Mouse (Mus musculus) erythroblast, adult 5-6 weeks (primary cell): ENCODE measurements around the gene Mid2. TPM values are rescaled to one million over a fixed set of nuclear protein-coding genes. Genes with fewer than 3 reads are reported as not detected.
"Not testable (repeated sequence)": the region's sequence is repeated elsewhere in the genome, so short reads cannot be mapped to it uniquely, and the experiment has no call there.

Experiments
- ATAC-seq: replicated peaks from 2 replicates; pipeline ENCODE4 v1.8.0; 2016; ENCODE audit warnings: moderate number of reproducible peaks, mild to moderate bottlenecking, moderate TSS enrichment, inconsistent platforms; ENCODE audit not compliant: poor library complexity, low FRiP score, severe bottlenecking
- total RNA-seq, 2 experiments: library from RNA; stranded (forward) in 1 of 2; stranded (reverse) in 1 of 2; fragments of 150-400 nt in 1 of 2; fragments of 200-764, 138-1000 nt in 1 of 2; gene quantifications; 2 replicates each; pipeline versions ENCODE4 v1.2.3 to v1.2.4; 2015 to 2017; ENCODE audit warnings: low replicate concordance in 2 of 2

Gene Mid2
- not detected in 2 replicates for total RNA-seq (2015; ENCODE audit: low replicate concordance)
- 0.09 TPM in 1 of 2 replicates, not detected in the other for total RNA-seq (2017; ENCODE audit: low replicate concordance)

DNA sequence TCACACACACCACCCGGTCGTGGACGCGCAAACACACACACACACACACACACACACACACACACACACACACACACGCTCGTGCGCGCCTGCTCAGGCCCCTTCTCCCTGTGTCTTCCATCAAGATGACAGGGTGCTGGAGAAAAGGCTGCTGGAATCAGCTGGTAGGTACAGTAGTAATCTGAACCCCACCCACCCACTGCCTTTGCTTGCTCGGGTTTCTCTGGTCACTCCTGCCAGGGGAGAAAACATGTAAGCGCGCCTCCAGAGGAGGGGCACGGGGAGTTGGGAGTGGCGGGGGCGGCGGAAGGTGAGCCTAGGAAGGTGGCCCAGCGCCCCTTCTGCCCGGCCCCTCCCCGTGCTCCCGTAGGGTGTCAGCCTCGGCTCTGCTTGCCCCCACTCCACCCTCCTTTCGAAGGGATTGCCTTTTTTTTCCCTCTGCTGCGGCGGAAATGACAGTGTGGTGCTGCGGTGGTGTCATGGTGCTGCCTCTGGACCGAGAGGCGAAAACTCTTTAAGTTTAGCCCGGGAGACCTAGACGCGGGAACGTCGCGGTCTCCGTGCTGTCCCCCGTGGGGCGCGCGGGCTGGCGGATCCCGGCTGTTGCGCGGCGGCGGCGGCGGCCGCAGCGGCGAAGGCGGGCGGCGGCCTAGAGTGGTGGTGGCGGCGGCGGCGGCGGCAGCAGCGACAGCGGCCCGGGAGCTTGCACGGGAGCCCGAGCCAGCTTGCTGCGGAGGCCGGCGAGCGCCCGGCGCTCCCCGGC is at the start of gene Mid2:
TSS of gene Mid2 (plus strand) at position 121 of the 763 bp plus-strand sequence.
- ATAC-seq: no peak

- ATAC-seq: no peak
Measured at GRCm38 (mm10) chrX:140624875-140625594, 39.4 kb upstream of the Mid2 start.

DNA sequence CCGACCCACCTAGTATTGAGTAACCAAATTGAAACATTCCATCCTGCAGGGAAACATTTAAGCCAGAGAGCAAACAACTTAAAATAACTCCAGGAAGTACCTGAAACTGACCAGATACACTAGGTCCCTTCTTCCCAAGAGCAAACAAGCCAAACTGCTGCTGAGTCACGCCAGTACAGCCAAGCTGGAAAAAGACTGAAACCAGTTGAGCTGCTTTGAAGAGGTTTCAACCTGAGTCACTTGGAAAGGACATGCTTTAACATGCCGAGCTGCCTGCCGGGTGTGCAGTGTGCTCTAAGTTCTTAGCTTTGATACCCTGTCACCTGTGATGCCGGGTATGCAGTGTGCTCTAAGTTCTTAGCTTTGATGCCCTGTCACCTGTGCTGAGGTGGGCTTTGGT is 26.4 kb upstream of the Mid2 start:
- ATAC-seq: no peak

DNA sequence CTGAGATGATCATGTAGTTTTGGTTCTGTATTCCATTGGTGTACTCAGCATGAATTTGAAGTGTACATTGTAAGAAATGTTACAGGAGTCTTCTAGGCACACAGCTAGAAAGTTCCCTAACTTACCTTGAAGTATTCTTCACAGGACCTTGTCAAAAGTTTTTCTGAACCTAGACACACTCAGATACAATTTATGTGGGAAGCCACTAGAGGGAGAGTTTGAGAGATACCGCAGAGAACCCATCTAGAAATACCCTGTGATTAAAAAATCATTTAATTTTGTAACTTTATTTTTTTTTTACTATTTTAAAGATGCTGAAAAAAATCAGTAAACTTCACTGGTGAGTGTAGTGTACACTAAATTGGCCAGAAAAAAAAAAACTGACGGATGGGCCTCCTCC is 24.8 kb upstream of the Mid2 start:
- ATAC-seq: no peak

GRCm38 (mm10) chrX:140660731-140661130 is 3.7 kb upstream of the Mid2 start:
- no peak for ATAC-seq

DNA sequence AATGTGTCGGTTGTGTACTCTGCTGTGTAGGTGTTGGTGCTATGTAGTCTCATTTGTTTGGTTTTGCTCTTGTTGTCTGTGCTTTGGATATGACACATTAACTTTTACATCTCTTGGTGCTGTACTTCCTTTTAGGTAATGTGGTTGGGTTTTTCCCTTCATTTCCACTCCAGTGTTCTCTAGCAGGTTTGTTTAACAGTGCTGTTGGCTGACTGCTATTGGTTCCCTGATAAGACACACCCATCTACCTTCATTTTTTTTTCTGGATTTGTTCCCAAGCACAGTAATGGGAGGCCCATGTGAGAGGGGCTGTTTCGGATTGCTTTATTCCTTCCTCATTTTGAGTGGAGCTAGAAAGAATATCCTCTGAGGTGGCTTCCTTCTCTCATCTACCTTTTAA is 883 bp upstream of the Mid2 start:
- ATAC-seq: no peak

GRCm38 (mm10) chrX:140665242-140665810 is 927 bp downstream of the Mid2 start:
- no peak for ATAC-seq

GRCm38 (mm10) chrX:140675444-140675843 is 11.0 kb downstream of the Mid2 start:
- no peak for ATAC-seq

DNA sequence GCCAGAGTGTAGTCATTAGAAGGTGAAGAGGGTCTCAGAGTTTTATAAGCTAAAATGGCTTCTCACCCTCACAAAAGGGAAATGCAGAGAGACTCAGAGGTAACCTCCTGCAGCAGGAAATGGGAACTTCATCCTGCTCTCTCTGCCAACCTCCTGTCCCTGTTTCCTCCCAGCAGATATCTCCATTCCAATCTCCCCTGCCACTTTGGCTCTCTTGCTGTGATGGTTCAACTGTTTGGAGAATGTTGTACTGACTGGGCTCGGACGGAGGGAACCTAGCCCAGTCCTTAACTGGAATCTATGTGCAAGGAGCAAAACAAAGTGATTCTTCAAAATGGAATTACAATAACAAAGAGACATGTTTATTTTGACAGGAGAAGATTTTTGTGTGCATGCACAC is 23.9 kb downstream of the Mid2 start:
- ATAC-seq: no peak

- ATAC-seq: not testable (repeated sequence)
Measured at GRCm38 (mm10) chrX:140697872-140698463, 33.6 kb downstream of the Mid2 start.

GRCm38 (mm10) chrX:140703224-140703623 is 38.8 kb downstream of the Mid2 start:
- no peak for ATAC-seq

DNA sequence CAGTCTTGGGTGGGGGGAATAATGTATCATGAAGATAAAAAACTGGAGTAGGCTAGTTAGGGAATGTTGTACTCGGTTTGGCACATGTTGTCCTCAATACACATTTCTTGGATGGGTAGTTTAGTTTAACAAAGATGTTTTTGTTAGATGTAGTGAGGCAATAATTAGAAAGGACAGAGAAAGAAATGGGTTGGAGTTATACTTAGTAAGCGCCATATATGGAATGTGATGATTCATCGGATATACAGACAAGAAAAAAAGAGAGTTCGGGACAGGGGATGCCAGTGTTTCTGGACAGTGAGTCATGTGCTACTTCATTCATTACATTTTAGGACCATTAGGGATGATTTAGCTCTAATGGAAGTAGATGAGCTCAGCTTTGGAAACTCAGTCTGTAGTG is 41.7 kb downstream of the Mid2 start:
- ATAC-seq: no peak

DNA sequence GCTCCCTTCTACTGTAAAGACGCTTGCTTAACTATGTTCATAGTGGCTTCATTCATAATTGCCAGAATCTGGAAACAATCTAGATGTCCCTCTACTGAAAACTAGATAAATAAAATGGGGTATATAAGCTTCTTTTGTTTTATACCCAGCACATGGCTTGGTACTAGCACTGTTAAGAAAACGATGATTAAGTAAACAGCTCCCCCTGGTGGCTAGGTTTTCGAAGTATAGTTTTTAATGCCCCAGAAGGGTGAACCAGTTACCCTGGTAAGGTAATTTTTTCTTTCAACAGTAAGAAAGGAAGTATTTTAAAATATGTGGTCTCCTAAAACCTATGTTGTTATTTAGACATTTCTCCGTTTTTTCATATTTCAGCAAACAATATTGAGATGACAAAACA is 58.0 kb downstream of the Mid2 start:
- no peak for ATAC-seq

DNA sequence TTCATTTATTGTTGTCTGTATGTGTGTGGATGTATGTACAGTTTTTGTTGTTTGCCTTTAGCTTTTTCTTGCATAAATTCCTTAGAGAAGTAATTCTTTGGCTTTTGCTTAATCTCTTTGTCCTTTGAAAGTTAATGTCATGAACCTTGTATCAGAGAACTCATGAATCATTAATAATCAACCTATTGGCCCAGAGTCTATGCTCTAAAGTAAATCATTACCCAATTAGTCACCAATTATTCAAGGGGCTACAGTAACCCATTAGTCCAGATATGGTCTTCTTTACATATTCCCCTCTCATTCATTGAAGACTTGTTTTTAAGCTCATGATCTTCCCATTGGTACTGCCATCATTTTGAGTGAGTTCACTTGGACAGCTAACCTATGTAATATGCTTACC is 74.6 kb downstream of the Mid2 start:
- ATAC-seq: no peak

DNA sequence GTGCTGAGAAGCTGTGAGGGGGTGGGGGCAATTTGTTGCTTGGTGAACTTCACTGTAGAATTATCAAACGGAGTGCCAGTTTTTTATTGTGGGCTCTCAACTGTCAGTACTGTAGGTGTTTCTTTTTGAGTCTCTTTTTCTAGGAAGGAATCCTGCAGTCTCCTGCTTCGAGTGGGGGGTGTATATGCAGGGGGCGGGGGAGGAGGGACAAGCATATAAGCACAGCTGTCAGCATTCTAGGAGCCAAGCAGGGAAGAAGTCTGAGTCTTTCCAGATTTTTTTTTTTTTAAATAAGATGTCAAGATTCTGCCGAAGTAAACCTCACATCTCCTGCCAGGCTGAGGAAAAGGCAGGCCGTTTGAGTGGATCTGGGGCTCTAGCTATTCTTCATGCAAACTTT is 78.8 kb downstream of the Mid2 start:
- ATAC-seq: no peak

GRCm38 (mm10) chrX:140769794-140770193 is 105.4 kb downstream of the Mid2 start:
- ATAC-seq: no peak

DNA sequence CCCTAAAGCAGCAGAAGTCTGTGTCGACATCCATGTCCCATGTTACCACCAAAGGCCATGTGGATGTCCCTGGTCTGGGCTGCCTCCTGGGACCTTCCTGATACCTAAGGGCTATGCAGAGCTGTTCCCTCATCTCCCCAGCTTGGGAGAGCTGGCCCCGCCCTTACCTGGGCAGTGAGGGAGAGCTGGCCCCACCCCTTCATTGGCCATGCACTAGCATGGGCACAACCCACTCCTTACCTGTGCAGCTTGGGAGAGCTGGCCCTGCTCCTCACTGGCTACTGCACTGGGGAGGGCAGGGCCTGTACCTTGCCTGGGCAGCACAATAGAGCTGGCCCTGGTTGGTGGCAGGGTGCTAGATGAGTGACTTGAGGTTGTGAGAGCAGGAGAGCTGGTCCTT is 140.9 kb downstream of the Mid2 start:
- no peak for ATAC-seq

DNA sequence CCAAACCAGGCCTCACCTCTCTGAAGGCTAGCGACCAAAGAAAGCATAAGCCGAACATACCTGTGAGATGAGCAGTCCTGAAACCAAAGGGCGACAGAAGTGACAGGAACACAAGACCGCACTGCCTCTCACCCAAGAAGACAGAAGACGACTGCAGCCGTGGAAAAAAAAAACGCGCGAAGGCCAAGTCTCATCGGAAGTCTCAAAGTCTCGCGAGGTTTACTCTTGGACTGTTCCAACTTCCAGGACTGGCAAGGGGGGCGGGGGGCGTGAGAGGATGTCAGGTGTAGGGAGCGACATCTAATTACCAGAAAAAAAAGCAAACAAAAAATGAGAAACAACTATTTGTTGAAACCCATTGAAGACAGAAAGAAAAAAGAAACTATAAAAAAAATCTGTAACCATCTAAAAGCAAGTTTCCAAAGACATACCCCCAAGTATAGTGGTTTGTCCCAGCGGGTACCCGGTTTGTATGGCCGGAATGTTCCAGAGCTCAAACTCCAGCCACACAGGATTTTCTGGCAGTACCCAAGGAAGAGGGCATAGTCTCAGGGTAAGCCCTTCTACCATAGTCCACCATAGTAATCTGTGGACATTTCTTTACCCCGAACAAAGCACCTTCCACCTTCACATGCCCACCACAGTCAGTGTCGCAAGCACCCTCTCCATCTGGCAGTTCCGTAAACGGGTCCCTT is 149.1 kb downstream of the Mid2 start, which contains the start of gene Tex13b:
TSS of gene Tex13b (minus strand) at position 122 of the 695 bp plus-strand sequence.
- ATAC-seq: no peak
